Mouse (Mus musculus) heart, postnatal 25 days (tissue): ENCODE data around the gene Tcp11l2. TPM values are rescaled to one million over a fixed set of nuclear protein-coding genes. Genes with fewer than 3 reads are reported as not detected.

ENCODE experiments used
- DNase-seq: peaks from one replicate; pipeline ENCODE4 v3.0.0; 2022; ENCODE audit warnings: low spot score
- intact Hi-C: fragments of 180-260 bp; cut with DNase I; formaldehyde crosslinking; loops from one replicate; pipeline ENCODE4 v1.15.1; 2025
- total RNA-seq, 2 experiments: library from RNA; stranded (reverse); gene quantifications; 2 replicates each; pipeline ENCODE4 v1.2.3; 2021

Gene Tcp11l2
- 100 to 1,000 TPM; 106 to 145 TPM for total RNA-seq

DNA sequence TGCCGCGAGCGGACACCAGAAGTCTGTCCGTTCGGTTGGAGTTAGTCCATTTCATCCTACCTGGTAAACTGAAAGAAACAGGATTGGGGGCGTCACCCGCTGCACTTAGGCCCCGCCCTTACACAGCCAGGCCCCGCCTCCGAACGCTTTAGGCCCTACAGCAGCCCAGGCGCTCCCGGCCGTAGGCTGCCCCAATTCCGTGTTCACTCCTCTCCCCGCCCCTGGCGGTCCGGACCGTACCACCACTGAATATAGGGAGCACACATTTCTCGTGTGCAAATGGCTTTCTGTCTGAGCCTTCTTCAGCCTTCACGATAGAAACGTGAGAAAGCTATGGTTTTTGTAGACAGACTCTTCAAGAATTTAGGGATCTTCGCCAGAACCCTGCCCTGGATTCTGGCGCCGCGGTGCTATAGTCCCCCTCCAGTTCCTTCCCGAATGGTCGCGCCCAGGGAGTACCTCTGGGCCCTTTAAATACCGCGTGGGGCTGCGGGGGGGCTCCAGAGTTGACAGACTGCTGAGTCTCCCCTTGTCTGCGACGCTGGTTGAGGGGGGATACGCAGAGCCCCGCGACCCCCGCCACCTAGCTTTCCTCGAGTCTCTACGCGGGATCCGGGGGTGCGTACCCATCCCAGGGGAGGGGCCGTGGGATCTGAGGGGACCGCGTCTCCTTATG, at the start of gene Tcp11l2:
Gene Tcp11l2 (plus strand): TSS at position 232 of the 676 bp plus-strand sequence.
- peak; percentile 90 for DNase-seq
- intact Hi-C loops, result loop anchor here (2.0 kb wide), 1 partner anchor 20 kb away; no protein-coding TSS in a partner anchor

GRCm38 (mm10) chr10:84527070-84527469, 49.4 kb upstream of the Tcp11l2 start:
- intact Hi-C loops, result no loop called here
- DNase-seq, result no peak

DNA sequence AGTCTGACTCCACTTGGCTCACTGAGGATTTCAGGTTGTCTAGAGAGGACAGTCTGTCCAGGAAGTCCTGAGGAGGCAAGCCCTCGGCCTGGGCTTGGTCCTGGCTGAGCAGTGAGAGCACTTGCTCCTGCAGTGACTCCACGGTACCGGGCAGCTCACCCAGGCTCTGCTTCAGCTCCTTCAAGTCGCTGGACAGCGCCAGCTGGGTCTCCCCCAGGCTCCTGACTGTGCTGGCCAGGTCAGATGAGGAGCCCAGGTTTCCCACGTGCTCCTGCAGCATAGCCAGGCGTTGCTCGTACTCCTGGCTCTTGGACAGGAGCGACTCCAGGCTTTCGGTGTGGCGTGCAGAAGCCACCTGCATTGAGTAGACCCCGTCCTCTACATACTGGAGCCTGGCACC, 48.8 kb upstream of the Tcp11l2 start:
- intact Hi-C loops, result no loop called here

DNA sequence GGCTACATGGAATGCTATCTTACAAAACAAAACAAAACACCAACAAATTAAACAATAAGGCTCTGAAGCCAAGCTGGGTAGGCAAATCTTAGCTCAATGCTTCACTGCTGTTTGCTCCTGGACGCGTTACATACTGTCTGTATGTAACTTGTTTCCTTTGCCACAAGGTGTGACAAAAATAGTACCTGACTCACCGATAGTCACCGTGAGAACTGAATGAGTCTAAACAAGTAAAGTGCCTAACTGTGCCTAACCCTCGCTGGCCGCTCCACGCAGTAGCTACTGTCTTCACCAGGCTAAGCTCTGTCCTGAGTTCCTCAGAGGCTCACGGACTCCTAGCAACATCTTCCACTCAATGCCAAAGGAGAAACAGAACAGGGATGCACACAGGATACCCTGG, 46.0 kb upstream of the Tcp11l2 start:
- intact Hi-C loops, result loop anchor here (5.0 kb wide), 1 partner anchor 92 kb away; the partner anchor contains the start of gene Polr3b
- no peak for DNase-seq

More for the DNA sequence above, 48.8 kb upstream of the Tcp11l2 start:
- no peak for DNase-seq

DNA sequence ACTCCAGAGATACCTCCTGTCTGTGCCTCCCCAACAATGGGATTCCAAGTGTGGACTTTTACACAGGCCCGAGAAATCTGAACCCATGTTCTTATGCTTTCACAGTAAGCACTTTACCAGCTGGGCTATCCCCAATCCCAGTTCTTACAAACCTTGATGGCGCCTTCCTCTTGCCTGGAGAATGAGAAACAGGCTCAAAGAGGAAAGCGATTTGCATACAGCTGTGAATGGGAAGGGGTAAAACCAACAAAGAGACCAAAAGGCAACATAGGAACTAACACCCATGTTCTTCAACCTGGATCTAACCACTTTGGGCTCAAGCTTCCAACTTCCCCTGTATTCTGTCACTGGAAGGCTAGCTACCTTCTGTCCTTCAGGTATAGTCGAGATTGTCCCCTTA, 44.9 kb upstream of the Tcp11l2 start:
- no peak for DNase-seq
- intact Hi-C loops, result loop anchor here (5.0 kb wide), 1 partner anchor 91 kb away; the partner anchor contains the start of gene Polr3b

GRCm38 (mm10) chr10:84532191-84532889, 44.1 kb upstream of the Tcp11l2 start:
- peak; percentile 36 for DNase-seq
- intact Hi-C loops, result loop anchor here (5.0 kb wide), 1 partner anchor 90 kb away; the partner anchor contains the start of gene Polr3b

- peak; percentile 29 for DNase-seq
- intact Hi-C loops, result loop anchor here (5.0 kb wide), 1 partner anchor 89 kb away; the partner anchor contains the start of gene Polr3b
Observed at GRCm38 (mm10) chr10:84532911-84533882, 43.2 kb upstream of the Tcp11l2 start.

GRCm38 (mm10) chr10:84533912-84534671, 42.3 kb upstream of the Tcp11l2 start, which contains the start of gene Ckap4:
Gene Ckap4 (minus strand): TSS chr10:84534062.
- intact Hi-C loops, result loop anchor here (2.0 to 5.0 kb wide), 2 partner anchors 41 to 88 kb away; partner anchors contain the start of gene Polr3b

GRCm38 (mm10) chr10:84535458-84535857, 41.0 kb upstream of the Tcp11l2 start:
- intact Hi-C loops, result loop anchor here (2.0 kb wide), 1 partner anchor 39 kb away; no protein-coding TSS in a partner anchor
- DNase-seq, result no peak

More at GRCm38 (mm10) chr10:84533912-84534671, 42.3 kb upstream of the Tcp11l2 start, which contains the start of gene Ckap4:
- DNase-seq, result peak; percentile 72

- intact Hi-C loops, result loop anchor here (2.0 kb wide), 1 partner anchor 39 kb away; no protein-coding TSS in a partner anchor
- no peak for DNase-seq
Observed at GRCm38 (mm10) chr10:84535859-84536258, 40.6 kb upstream of the Tcp11l2 start.

DNA sequence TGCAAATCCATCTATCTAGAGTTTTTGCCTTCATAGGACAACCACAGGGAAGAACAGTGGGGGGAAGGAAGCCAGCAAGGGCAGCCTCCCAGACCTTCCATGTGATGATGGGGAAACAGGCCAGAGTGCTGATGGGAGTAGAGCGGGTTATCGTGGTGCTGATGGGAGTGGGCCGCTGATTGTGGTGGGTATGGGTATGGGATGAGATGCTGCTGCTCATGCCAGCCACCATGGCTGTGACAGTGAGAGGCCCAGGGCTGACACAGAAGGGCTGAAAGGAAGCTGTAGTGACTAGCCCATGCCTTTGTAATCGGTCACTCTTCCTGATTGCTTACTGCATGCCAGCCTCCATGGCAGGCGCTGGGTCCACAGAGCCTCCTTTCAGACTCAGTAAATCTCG, 36.8 kb upstream of the Tcp11l2 start:
- intact Hi-C loops, result no loop called here
- no peak for DNase-seq

- intact Hi-C loops, result no loop called here
- no peak for DNase-seq
Observed at GRCm38 (mm10) chr10:84542802-84543658, 33.4 kb upstream of the Tcp11l2 start.

GRCm38 (mm10) chr10:84544841-84545610, 31.4 kb upstream of the Tcp11l2 start:
- intact Hi-C loops, result no loop called here
- no peak for DNase-seq

GRCm38 (mm10) chr10:84549146-84549919, 27.1 kb upstream of the Tcp11l2 start:
- no peak for DNase-seq
- intact Hi-C loops, result no loop called here

DNA sequence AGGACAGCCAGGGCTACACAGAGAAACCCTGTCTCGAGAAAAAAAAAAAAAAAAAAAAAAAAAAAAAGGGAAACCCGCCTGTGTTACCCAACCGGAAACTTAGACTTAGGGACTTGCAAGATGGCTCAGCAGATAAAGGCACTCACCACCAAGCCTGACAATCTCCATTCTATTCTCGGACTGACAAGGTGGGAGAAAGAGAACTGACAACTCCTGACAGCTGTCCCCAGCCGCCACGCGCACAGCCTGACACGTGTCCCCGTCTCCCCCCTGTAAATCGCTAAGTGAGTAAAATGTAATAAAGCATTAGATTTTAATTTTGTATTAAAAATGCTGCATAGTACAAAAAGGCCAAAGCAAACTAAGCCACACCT, 26.5 kb upstream of the Tcp11l2 start:
- DNase-seq, result no peak
- intact Hi-C loops, result no loop called here

- no peak for DNase-seq
- intact Hi-C loops, result no loop called here
Observed at GRCm38 (mm10) chr10:84551846-84552245, 24.6 kb upstream of the Tcp11l2 start.
